Mouse (Mus musculus) myocyte (in vitro differentiated cells): Measurements from ENCODE around the gene Abca1. TPM values are rescaled to one million over a fixed set of nuclear protein-coding genes. Genes with fewer than 3 reads are reported as not detected.

ENCODE experiments used
- H3K27me3 ChIP-seq: one replicate; pipeline ENCODE4 v1.6.1; 2011; ENCODE audit not compliant: control insufficient read depth, insufficient read depth, insufficient read length
- H3K36me3 ChIP-seq: one replicate; pipeline ENCODE4 v1.6.1; 2011; ENCODE audit not compliant: control insufficient read depth, insufficient read depth
- H3K4me2 ChIP-seq: one replicate; pipeline ENCODE4 v1.6.1; 2011; ENCODE audit warnings: low read depth, control low read depth
- H3K4me3 ChIP-seq: one replicate; pipeline ENCODE4 v1.5.1; 2011; ENCODE audit warnings: mild to moderate bottlenecking, control low read depth, moderate library complexity
- H3K79me2 ChIP-seq: one replicate; pipeline ENCODE4 v1.6.1; 2011; ENCODE audit not compliant: control insufficient read depth, insufficient read depth
- H3ac ChIP-seq: one replicate; pipeline ENCODE4 v1.6.1; 2011; ENCODE audit not compliant: control insufficient read depth, insufficient read length
- CEBPB ChIP-seq: IDR thresholded peaks from 2 replicates; pipeline ENCODE4 v1.6.1; 2011; ENCODE audit warnings: mild to moderate bottlenecking, moderate library complexity; ENCODE audit not compliant: poor library complexity, insufficient read depth, severe bottlenecking
- E2F4 ChIP-seq: IDR thresholded peaks from one replicate; pipeline ENCODE4 v1.6.1; 2011; ENCODE audit warnings: mild to moderate bottlenecking, control low read depth, moderate library complexity; ENCODE audit not compliant: insufficient read depth
- MAX ChIP-seq: IDR thresholded peaks from one replicate; pipeline ENCODE4 v1.6.1; 2011; ENCODE audit warnings: low read depth, mild to moderate bottlenecking, control low read depth
- MYOD1 ChIP-seq, 3 experiments: IDR thresholded peaks; one replicate each; pipeline ENCODE4 v1.6.1; 2011; ENCODE audit warnings: control low read depth in 2 of 3, low read depth in 2 of 3, mild to moderate bottlenecking in 2 of 3, moderate library complexity in 1 of 3; ENCODE audit not compliant: insufficient read length in 2 of 3, control insufficient read depth in 1 of 3
- MYOG ChIP-seq, 3 experiments: IDR thresholded peaks; one replicate each; pipeline ENCODE4 v1.6.1; 2011; ENCODE audit warnings: control low read depth in 2 of 3, low read depth in 2 of 3, mild to moderate bottlenecking in 2 of 3; ENCODE audit not compliant: insufficient read length in 2 of 3, control insufficient read depth in 1 of 3, insufficient read depth in 1 of 3
- POLR2A ChIP-seq: IDR thresholded peaks from one replicate; pipeline ENCODE4 v1.6.1; 2011; ENCODE audit warnings: low read depth, mild to moderate bottlenecking, control low read depth, moderate library complexity; ENCODE audit not compliant: insufficient read length
- POLR2AphosphoS2 ChIP-seq: IDR thresholded peaks from one replicate; pipeline ENCODE4 v1.6.1; 2011; ENCODE audit warnings: low read depth, control low read depth; ENCODE audit not compliant: insufficient read length
- REST ChIP-seq: IDR thresholded peaks from one replicate; pipeline ENCODE4 v1.6.1; 2011; ENCODE audit warnings: mild to moderate bottlenecking, control low read depth, moderate library complexity; ENCODE audit not compliant: insufficient read depth, insufficient read length
- SRF ChIP-seq: IDR thresholded peaks from one replicate; pipeline ENCODE4 v1.6.1; 2011; ENCODE audit warnings: low read depth; ENCODE audit not compliant: control insufficient read depth, insufficient read length
- TCF12 ChIP-seq: IDR thresholded peaks from one replicate; pipeline ENCODE4 v1.6.1; 2011; ENCODE audit warnings: mild to moderate bottlenecking, control low read depth; ENCODE audit not compliant: poor library complexity, insufficient read depth, severe bottlenecking
- TCF3 ChIP-seq: IDR thresholded peaks from one replicate; pipeline ENCODE4 v1.6.1; 2011; ENCODE audit warnings: low read depth, control low read depth; ENCODE audit not compliant: insufficient read length
- USF1 ChIP-seq: IDR thresholded peaks from one replicate; pipeline ENCODE4 v1.6.1; 2011; ENCODE audit warnings: low read depth, mild to moderate bottlenecking, control low read depth, moderate library complexity
- polyA plus RNA-seq: library from polyadenylated mRNA; unstranded; fragments of >200 nt; fragmentation: generic; extraction: Trizol; gene quantifications from one replicate; pipeline ENCODE4 v1.2.1, GENCODE M21; 2012; ENCODE audit warnings: missing spikeins

Gene Abca1
- polyA plus RNA-seq, 1 experiment, result 0.68 TPM

GRCm38 (mm10) chr4:53115410-53115809 lies 44.3 kb downstream of the Abca1 start:
- H3ac ChIP-seq, result no peak overlapping the region
- H3K4me2 ChIP-seq, result peak overlapping the region; percentile 16
- H3K79me2 ChIP-seq, result no peaks in the 10 kb centered on the region
- no peak overlapping the region for H3K4me3 ChIP-seq
- H3K36me3 ChIP-seq, result no peaks in the 10 kb centered on the region
- H3K27me3 ChIP-seq, result no peaks in the 10 kb centered on the region
- TF ChIP-seq MYOG (IDR thresholded peaks at IDR 0.05; ENCODE audit: control insufficient read depth in 1 of 3, insufficient read depth in 1 of 3, insufficient read length in 2 of 3, low read depth in 2 of 3) (no peak), SRF (no peak), E2F4 (no peak), CEBPB (no peak), POLR2AphosphoS2 (no peak), MAX (no peak), USF1 (no peak), TCF12 (no peak), MYOD1 (IDR thresholded peaks at IDR 0.05; ENCODE audit: control insufficient read depth in 1 of 3, insufficient read length in 2 of 3, low read depth in 2 of 3) (no peak), POLR2A (no peak), TCF3 (no peak), REST (no peak)

DNA sequence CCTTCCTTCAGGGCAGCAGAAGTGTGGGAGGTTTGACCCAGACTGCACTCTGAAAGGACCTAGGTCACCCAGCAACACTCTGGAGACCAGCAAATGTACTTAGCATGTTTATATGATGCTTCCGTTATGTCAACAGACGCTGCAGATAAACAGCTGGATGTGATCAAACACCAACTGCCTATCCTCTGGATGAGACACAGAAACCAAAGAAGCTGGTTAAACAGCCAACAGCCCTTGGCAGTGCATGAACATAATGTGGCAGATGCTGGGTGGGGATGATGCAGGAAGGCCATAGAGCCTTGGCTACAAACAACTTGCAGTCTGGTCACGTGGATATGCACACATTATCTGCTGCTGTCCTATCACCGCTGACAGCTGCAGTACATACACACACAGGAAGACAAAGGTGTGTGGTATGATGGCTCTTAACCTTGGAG lies 47.8 kb downstream of the Abca1 start:
- no peaks in the 10 kb centered on the region for H3K79me2 ChIP-seq
- no peak overlapping the region for H3K4me3 ChIP-seq
- H3K4me2 ChIP-seq, result no peak overlapping the region
- TF ChIP-seq REST (no peak), CEBPB (no peak), POLR2A (no peak), E2F4 (no peak), POLR2AphosphoS2 (no peak), MYOD1 (IDR thresholded peaks at IDR 0.05; ENCODE audit: control insufficient read depth in 1 of 3, insufficient read length in 2 of 3, low read depth in 2 of 3) (no peak), MAX (no peak), USF1 (no peak), TCF12 (no peak), TCF3 (no peak), MYOG (IDR thresholded peaks at IDR 0.05; ENCODE audit: control insufficient read depth in 1 of 3, insufficient read depth in 1 of 3, insufficient read length in 2 of 3, low read depth in 2 of 3) (no peak), SRF (no peak)
- H3ac ChIP-seq, result no peak overlapping the region
- H3K27me3 ChIP-seq, result peaks cover 5% of the 10 kb centered on the region
- H3K36me3 ChIP-seq, result no peaks in the 10 kb centered on the region

- Histone ChIP-seq H3K36me3 (no peaks in the 10 kb centered on the region), H3K27me3 (peaks cover 5% of the 10 kb centered on the region), H3ac (no peak overlapping the region), H3K79me2 (no peaks in the 10 kb centered on the region), H3K4me3 (no peak overlapping the region), H3K4me2 (peak overlapping the region; percentile 19)
- TF ChIP-seq TCF3 (no peak), TCF12 (no peak), MAX (no peak), REST (no peak), USF1 (no peak), CEBPB (no peak), POLR2A (no peak), POLR2AphosphoS2 (no peak), SRF (no peak), MYOG (IDR thresholded peaks at IDR 0.05; ENCODE audit: control insufficient read depth in 1 of 3, insufficient read depth in 1 of 3, insufficient read length in 2 of 3, low read depth in 2 of 3) (no peak), MYOD1 (IDR thresholded peaks at IDR 0.05; ENCODE audit: control insufficient read depth in 1 of 3, insufficient read length in 2 of 3, low read depth in 2 of 3) (no peak), E2F4 (no peak)
These were observed 49.3 kb downstream of the Abca1 start for GRCm38 (mm10) chr4:53110356-53110755.

GRCm38 (mm10) chr4:53109381-53109928 lies 50.2 kb downstream of the Abca1 start:
- no peak overlapping the region for H3ac ChIP-seq
- H3K4me2 ChIP-seq, result no peak overlapping the region
- no peaks in the 10 kb centered on the region for H3K79me2 ChIP-seq
- H3K4me3 ChIP-seq, result no peak overlapping the region
- H3K36me3 ChIP-seq, result no peaks in the 10 kb centered on the region
- TF ChIP-seq REST, result no peak
- no peak for TF ChIP-seq CEBPB
- TF ChIP-seq USF1, result no peak
- no peak for TF ChIP-seq E2F4
- no peak for TF ChIP-seq SRF
- no peak for TF ChIP-seq TCF3
- no peak for TF ChIP-seq MAX
- no peak for TF ChIP-seq TCF12
- no peak for TF ChIP-seq MYOD1 (IDR thresholded peaks at IDR 0.05; ENCODE audit: control insufficient read depth in 1 of 3, insufficient read length in 2 of 3, low read depth in 2 of 3)
- no peak for TF ChIP-seq POLR2AphosphoS2
- no peak for TF ChIP-seq POLR2A
- TF ChIP-seq MYOG (IDR thresholded peaks at IDR 0.05; ENCODE audit: control insufficient read depth in 1 of 3, insufficient read depth in 1 of 3, insufficient read length in 2 of 3, low read depth in 2 of 3), result no peak
- peaks cover 5% of the 10 kb centered on the region for H3K27me3 ChIP-seq
